Mouse (Mus musculus) granulocyte monocyte progenitor cell, adult 5-6 weeks (primary cell): ENCODE results near the gene Zfp385c. TPM values are rescaled to one million over a fixed set of nuclear protein-coding genes. Genes with fewer than 3 reads are reported as not detected.
"Not testable (repeated sequence)": the region's sequence is repeated elsewhere in the genome, so short reads cannot be mapped to it uniquely, and the experiment has no call there.

Experiments used
- ATAC-seq: replicated peaks from 2 replicates; pipeline ENCODE4 v1.8.0; 2016; ENCODE audit warnings: mild to moderate bottlenecking, moderate TSS enrichment, inconsistent platforms; ENCODE audit not compliant: poor library complexity, severe bottlenecking
- total RNA-seq, 2 experiments: library from RNA; stranded (forward) in 1 of 2; stranded (reverse) in 1 of 2; fragments of 200-712, 200-1000 nt in 1 of 2; fragments of >200 nt in 1 of 2; fragmentation: Nextera tagmentation in 1 of 2; gene quantifications; 2 replicates each; pipeline ENCODE4 v1.2.3; 2014 to 2017

The Zfp385c gene
- total RNA-seq, 2 experiments from 2014 or later, result not detected

DNA sequence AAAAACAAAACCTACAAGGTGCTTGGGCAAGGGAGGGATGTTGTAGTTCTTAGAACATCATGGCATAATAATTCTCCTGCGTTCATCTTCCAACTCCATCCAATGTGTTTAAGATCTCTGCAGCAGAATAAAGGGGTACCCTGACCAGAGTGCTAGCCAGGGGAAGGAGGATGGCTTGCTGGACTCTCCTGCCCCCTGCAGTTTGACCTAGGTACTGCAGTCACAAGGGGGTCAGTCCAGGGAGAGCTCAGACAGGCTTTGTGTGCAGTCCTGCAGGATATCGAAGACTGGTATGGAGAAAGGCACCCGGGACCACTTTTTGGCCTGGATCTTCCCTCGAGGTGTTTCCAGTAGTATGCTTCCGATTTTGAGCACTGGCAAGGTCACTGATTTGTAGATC, 2.7 kb upstream of the Zfp385c start:
- ATAC-seq, result peak; percentile 72

DNA sequence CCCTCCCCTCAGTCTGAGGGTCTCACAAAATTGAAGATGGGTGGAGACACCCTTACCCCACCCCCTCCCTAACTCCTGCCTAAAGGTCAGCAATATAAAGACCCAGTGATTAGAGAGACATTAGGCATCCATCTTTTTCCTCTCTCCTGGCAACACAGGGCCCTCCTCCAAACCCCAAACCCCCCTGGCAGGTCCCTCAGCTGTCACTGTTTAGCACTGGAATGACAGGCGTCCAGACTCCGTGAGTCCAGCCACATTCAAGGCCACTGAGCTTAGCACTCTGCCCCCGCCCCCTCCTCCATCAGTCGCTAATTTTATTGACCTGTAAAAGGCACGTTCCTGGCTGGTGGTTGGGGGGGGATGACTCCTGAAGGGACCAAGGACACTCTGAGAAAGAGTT, 899 bp upstream of the Zfp385c start:
- no peak for ATAC-seq

DNA sequence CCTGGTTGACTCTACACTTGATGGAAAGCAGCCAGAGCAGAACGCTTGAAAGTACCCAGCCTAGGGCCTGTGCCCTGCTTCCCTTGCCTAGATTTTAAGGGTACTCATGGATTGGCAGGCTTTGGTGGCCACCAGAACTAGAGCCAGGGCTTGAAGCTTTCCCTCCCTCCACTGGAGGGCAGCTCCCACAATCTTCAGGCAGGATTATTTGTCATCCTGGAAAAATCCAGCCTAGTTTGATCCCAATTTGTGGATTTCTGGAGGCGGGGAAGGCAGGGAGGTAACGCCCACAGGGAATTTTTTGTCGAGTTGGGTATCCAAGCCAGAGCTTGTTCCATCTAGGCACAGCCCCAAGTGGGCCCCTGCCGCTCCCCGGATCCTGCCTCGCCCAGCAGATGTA, 1.9 kb downstream of the Zfp385c start:
- ATAC-seq, result no peak

DNA sequence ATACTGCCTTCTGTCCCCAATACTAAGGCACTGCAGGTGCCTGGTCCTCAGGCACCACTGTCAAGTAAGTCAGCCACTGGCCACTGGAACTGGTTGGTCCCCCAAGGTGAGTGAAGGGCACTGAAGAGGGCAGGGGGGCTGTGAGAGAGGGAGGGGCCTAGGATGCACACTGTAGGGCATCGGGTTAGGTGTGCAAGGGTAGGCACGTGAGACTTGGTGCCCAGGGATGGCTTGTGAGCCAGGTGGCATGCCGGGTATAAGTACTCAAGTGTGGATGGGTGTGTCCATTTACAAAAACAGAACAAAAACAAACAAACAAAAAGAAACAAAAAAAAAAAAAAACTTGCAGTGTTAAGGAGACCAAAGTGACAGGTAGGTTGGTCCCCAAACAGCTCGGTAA, 3.8 kb downstream of the Zfp385c start:
- no peak for ATAC-seq

DNA sequence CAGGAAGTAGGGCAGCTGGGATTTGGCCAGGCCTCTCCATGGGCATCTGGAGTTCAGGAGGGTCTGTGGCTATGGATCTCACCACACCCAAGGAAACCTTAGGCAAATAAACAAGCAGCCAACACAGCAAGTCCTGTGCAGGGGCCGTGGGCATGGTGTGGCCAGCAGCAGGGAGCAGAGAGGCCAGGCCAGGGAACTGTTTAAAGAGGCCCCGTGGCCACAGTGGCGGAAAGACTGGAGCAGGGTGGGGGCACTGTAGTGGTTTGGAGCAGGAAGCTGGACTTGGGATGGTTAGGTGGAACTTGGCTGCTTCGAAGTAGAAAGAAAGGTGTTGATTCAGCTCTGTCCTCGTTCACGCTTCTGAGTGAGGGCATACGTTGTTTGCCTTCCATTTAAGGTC, 5.0 kb downstream of the Zfp385c start:
- no peak for ATAC-seq

DNA sequence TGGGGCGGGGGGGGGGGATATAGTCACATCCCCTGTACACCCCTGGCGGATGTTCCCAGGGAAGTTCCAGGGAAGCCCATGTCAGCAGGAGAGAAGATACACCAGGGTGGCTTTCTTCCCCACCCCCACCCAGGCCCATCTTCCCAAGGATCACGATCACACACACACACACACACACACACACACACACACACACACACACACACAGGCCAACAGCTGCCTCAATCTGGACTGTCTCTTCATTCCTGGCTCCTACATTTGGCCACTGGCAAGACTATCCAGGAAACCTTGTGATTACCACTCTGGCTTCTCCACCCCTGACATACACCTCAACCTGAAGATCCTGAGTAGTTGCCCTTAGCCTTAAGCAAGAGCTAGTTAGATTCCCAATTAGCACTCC, 6.9 kb downstream of the Zfp385c start:
- ATAC-seq, result no peak

DNA sequence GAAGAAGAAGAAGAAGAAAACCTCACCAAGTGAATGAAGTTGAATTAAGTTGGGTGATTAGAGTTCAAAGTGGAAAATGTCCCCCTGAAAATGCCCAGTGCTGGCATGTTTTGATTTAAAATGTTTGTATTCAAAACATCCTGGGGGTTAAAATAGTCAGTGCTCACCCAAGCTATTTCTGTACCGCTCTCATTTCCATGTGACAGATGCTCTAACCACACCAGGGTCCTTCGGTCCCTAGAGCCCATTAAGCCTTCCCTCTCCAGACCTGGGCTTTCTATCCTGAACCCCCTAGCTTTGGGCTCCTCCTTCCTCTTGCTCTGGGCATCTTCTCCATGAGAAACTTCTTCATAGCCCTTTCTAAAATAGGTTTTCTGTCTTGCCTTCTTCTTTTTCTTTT, 8.2 kb downstream of the Zfp385c start:
- ATAC-seq, result no peak

DNA sequence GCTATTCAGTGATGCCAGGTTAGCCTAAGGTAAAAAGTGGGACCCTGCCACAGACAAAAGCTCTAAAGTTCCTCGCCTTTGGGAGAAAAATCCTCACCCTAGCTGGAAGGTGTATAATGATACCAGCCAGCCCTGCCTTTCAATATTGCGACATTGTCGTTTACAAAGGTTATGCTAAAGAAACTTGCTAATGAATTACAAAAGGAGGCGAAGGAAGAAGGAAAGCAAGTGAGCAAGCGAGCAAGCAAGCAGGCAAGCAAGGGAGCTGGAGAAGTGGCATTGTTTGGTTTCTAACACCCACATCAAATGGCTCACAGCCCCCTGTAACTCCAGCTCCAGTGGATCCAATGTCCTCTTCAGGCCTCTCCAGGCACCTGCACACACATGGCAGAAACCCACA, 9.7 kb downstream of the Zfp385c start:
- ATAC-seq, result no peak

DNA sequence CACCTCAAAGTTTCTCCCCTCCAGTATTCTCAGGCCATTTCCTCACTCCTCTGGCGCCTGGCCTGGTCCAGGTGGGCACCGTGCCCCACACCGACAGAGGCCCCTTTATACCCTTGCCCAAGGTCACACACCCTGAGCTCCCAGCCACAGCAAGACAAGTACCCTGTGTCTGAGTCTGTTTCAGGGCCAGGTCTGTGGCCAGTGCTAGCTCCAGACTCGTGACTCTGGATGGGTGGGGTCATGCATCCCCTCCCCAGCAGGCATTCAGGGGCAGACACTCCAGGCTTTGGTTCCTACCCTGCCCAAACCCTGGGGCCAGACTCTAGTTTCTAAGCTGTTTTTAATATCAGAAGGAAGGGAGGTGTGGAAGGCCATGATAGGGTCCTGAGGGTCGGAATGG, 10.4 kb downstream of the Zfp385c start:
- ATAC-seq, result no peak

DNA sequence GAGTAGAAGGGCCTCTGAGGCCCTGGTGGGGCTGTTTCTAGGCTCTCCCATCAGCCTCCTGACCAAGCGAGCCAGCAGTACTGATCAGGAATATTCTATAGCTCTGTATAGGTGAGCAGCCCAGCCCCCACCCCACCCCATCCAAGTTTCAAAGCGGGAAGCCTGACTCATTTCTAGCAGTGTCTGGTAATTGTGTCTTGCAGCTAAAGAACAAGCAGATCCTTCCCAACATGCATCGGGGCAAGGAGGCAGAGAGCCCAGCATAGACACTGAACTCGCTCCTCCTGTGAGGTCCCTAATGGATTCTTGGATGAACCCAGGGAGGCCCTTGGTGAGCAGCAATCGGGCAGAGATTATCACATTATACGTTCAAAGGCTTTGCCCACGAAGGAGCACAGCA, 14.4 kb downstream of the Zfp385c start:
- ATAC-seq, result no peak

DNA sequence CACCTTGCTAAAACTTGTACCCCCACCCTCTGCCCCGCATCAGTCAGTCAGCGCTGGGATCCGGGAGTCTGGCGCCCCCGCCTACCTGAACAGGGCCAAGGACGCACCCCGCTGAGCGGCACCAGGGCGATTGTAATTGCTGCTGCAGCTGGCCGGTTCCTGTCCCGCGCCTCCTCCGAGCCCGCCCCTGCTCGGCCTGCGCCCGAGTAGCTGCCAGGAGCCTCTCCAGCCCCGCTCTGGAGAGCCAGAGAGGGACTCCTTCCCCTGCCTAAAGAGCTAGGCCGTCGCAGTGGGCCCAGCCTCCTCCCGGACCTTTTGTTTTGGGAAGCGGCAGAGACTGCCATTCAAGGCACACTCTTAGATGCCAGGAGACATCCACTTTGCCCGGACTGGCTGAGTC, 19.1 kb downstream of the Zfp385c start:
- no peak for ATAC-seq

DNA sequence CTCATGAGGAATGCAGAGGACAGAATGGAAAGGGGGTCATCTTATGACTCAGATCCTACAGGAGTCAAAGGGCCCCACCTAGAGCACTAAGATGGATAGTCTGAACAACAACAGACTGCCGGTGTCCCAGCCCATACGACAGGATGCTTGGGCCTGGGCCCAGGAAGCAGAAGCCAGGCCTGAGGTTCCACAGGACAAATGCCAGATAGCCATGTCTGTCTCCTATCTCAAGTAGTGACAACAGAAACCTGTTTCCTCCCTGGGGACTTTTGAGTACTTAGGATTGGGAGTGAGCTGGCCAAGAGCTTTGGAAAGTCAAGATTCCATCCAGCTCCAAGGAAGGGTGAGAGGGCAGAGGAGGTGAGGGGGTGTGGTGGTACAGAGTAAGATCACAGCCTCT, 20.3 kb downstream of the Zfp385c start:
- ATAC-seq, result no peak

DNA sequence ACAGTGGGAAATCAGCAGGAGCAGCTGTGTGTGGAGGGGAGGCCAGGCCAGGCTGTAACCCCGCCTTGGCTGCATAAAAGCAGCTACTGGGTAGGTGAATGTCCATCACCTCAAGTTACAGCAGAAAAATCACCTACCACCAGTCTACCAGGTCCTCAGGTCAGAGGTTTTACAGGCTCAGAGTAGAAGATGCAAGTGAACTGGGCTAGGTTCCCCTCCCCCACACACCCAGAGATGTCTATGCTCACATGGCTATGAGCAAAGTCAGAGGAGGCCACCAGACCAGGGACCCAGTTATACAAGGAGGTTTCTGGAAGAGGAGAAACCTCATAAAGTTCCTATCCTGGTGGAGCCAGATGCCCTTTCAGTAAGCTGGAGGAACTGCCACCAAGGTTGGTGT, 21.2 kb downstream of the Zfp385c start:
- ATAC-seq, result no peak

DNA sequence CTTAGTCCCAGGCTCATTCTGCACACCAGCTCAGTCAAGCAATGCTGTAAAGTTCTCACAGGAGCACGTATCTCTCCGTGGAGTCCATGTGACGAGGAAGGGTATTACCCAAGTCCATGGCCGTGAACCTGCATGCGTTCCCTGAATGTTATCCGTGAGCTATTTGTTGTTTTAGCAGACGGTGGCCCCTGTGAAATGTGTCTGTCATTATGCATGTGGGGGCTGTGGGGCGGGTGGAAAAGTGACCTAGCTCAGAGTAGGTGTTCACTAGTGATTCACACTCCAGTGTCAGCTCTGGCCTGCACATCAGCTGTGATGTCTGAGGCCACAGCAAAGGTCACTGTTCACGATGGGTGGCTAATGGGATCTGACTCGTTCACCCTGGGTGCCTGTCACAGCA, 32.4 kb downstream of the Zfp385c start:
- no peak for ATAC-seq

DNA sequence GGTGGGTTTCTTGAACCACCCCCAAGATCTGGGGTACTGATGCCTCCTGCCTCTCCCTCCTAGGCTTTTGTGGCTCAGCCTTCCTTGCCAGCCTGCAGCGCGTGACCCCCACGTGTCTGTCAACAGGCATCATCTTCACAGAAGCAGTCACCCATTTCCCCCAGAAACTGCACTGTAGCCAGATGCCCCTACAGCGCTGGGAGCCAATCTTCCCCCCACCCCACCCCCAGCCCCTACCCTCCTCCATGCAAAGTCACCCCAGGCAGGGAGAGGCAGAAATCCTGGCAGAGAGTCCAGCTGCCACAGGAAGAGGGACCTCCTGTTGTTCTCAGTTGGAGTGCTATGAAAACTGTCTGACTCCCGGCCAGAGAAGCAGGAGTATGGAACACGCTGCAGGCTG, 35.8 kb downstream of the Zfp385c start:
- ATAC-seq, result no peak

DNA sequence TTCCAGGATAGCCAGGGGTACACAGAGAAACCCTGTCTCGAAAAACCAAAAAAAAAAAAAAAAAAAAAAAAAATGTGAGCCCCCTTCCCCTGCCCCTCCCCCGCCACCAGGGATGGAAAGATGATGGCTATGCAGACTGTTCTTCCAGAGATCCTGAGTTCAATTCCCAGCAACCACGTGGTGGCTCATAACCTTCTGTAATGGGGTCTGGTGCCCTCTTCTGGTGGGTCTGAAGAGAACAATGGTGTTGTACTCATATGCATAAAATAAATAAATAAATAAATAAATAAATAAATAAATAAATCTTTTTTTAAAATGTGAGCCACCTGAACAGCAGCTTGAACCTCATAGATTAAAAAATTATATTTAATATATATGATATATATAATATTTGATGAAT, 36.7 kb downstream of the Zfp385c start:
- not testable (repeated sequence) for ATAC-seq

DNA sequence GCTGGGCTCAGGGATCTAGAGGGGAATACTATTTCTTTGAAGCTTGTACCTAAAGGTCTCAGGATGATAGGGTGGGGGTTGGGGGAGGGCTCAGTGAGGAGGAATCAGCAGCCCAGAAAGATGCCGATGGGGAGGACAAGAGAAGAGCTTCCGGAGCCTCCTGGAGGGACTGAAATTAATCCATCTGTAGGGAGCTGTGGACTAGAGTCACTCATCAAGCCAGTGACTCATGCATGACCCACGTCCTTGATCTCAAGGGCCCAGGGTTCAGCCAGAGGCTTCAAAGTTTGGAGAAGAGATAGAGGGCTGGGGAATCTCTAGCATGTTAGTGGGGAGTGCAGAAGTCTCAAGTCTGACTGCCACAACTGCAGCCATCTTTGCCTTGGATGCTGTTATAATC, 40.5 kb downstream of the Zfp385c start:
- ATAC-seq, result no peak

DNA sequence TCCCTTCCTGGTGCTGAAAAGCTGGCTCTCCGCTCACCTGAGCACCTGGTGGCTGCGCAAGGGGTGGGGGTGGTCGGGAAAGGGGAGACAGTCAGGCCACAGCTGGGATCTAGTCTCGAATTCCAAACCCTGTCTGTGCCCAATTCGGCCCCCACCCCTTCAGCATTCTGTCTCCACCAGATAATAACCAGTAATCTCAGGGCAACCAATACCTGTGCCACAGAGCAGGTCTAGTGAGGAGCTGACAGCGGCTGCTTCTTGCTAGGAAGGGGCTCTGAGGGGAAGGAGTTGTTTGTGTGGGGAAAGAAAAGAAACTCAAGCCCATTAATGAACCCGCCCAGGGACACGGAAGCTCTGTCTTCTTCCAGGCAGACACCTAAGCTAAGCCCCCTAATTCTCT, 41.0 kb downstream of the Zfp385c start:
- no peak for ATAC-seq

DNA sequence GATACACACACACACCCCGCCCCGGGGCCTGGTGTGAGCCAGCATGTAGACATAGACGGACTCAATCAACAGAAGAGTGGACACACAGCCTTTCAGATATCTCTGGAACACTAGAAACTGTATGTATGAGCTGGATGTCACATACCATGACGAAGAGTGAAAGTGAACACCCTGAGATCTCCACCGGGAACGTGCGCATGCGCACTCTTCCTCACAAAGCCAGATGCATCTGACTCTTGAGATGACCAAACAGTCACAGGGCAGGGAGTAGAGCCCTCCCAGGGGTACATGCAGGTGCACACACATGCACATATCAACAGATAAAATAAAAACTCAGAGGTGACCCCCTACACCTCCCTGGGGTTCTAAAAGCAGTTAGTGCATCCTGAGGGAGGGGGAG, 43.9 kb downstream of the Zfp385c start:
- no peak for ATAC-seq

DNA sequence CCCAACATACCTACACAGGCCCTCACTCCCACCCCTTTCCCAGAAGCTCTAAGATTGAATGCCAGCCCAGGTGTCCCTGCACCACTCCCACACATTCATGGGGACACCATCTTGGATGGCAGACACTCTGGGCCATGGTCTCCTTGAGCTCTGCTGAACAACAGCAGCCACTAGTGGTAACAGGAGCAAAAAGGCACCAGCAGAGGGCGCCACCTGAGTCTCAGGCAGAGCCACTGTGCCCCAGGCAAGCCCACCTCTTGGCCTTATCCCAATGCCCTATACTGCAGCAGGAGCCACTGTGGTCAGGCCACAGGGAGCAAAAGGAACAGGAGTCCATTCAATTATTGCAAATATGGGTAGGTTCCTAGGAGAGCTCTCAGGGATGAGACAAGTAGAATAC, 46.0 kb downstream of the Zfp385c start:
- peak; percentile 82 for ATAC-seq

DNA sequence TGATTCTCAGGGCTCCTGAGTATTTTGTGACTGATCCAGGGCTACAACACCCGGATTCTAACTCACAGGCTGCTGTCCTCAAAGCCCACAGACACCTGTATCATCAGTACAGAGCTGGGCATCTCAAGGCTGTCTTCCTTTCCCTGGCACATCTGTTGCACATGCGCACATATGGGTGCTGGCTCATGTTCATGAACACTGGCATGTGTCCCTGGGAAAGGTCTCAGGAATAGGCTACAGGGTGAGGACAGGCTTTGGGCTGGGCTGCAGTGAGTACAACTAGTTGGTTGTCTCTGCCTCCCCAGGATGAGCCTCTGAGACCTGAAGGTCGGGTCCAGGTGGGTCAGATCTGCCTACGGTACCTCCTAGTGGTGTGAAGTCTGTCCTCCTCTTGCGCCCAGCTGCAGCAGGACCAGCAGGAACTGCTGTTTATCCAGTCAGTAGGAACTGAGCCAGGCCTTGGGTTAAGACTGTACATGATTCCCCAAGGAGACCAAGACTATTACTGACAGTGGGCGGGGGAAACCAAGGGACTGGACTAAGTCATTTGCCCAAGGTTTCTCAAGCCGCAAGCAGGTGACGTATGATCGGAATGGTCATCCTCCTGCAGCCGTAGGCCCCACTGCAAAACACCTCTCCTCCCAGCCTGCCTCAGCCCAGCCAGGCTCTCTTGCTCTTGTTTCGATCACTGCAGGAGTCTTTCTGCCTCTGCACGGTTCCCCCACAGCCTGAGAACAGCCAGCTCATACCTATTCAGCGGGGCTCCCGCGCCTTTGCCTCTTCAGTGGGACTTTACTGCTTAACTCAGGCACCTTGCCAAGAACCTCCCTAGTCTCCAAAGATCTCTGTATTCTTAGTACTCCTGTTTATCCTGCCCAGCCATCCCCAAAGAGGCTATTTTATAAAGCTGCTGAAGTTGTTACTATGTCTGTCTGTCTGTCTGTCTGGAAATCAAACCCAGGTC, 48.4 kb downstream of the Zfp385c start:
- ATAC-seq, result no peak

DNA sequence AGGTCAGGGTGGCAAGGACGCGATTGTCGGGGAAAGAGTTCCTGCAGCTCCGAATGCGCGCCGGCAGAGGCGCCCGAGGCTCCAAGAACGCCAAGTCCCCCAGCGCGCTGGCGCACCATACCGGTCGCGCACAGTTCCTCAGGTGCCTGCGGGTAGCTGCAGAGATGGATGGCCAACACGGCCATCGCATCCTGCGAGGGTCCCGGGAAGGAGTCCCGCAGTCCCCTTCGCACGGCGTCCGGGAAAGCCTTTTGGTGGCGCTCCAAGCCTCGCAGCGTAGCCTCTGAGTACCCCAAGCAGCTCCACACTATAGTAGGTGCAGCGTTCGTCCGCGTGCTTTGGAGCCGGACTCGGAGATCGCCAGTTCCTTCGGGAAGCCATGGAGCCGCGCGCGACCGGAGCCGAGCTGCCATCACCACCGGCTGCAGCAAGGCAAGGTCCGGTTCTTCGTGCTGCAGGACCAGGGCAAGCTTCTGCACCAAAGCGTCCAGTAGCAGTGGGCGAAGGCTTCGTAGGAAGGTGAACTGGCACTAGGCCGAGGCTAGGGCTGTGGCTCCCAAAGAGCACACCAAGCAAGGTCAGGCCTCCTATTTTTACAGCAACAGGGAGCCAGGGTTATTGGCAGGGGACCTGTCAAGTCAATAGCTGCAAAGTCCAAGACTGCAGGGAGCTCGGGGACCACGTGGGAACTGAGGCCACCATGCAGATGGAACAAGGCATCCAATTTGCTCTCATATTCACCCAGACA, 51.9 kb downstream of the Zfp385c start:
- peak; percentile 74 for ATAC-seq
